Mouse (Mus musculus) right cerebral cortex, adult 2 months (tissue): Measurements from ENCODE around the gene Lgalsl.
A peak's percentile ranks its signal among the peaks of the same experiment; 100 is the strongest.

Experiments
- DNase-seq, 2 experiments: peaks; one replicate each; pipeline ENCODE4 v3.0.0; 2021 to 2022; ENCODE audit warnings: low spot score in 2 of 2

Lgalsl gene

DNA sequence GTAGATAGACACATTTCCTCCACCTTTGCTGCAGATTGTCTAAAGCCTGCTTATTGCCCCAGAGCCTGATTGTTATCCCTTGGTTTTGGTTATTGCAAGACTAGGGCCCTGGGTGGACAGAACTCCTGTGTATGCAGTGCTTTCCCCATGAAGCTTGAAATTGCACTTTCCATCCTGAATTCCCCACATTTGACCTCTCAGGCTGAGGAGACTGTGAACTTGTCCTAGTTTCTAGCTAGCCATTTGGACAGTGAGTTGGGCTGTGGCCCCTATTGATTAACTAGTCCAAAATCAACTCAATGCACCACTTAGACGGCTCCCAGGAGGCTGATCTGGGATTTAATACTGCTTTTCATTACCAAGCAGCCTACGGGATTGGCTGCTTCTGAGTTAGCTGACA, 6.9 kb downstream of the Lgalsl start:
- no peak for DNase-seq

DNA sequence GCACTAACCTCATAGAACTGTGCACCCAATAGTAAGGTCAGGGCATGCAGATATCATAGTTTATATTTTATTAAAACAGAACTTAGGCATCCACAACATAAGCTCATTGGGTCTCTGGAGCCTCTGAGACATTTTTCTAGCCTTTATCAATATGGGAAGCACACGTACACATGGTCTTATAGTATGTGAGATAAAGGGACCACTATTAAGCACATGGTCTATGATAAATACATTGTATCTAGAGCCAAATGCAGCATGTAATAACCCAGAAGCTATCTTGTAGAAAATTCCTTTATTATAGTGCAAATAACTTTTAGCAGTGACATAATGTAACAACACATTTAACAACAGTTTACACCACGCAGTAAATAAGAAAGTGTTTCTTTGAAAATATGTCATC, 7.6 kb downstream of the Lgalsl start:
- no peak for DNase-seq

DNA sequence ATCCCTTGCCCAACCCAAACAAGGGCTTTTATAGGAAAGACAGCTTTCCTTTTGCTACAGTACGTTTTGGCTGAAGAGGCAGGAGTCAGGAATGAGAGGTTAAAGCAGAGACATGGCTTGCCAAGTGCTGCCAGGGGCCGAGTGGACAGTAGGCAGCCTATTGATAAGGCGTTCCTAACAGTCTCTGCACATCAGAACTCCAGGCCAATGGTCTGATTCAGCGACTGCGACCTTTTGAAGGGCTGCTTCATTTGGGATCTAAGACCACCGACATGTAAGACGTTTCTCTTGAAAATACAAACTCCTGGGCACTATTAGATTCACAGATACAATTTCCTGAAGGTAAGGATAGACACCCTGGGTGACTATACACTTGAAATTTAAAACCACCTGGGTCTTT, 9.5 kb downstream of the Lgalsl start:
- DNase-seq: no peak

DNA sequence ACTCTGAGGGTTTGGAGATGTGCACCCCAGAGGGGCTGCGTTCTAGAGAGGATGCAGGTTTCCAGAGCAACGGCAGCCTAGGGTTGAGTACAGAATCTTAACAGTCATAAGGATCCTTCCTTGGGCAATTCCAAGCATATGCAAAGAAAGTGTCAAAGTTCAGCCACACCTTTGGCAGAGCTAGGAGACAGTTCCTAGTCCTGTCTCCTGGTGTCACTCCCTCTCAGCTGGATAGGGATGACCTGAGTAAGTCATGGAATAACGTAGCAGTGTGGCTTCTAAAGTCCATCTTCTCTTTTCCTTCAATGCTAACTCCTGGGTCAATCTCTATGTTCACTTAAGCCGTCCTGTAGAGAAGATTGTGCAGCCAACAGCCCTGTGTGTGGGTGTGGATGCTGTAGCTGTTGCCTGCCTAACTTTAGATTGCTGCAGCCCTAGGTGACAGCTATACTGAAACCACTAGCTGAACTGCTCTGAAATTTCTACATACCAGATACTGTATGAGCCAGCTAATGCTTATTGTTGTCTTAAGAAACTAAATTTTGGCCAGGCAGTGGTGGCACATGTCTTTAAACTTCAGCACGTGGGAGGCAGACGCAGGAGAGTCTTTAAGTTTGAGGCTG, 16.8 kb downstream of the Lgalsl start:
- no peak for DNase-seq

DNA sequence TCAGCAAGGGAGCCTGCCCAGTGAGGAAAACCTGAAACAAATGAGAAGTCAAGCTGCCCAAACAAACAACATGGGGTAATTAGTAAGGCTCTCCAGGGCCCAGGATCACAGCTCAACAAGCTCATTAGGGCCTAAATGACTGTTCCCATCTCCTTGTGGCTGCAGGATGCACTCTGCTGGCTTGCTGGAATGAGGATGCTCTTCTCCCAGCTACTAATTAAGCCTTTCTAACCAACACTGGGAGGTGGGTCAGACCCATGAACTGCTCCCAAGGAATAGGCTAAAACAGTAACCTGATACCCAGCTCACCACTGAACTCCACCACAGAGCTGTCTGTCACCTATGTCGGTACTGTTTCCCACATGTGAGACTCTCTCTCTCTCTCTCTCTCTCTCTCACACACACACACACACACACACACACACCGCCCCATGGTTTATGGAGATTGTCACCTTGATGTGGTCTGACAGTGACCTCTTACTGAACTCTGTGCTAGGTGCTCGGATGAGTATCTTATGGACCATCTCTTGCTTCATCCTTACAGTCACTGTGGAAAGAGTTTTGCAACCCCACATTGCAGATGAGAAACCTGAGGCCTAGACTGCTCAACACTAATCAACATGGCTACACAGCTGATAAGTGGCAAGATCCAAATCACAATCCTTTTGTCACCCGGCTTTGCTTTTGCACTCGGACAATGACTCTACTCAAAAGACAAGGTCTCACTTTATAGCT, 18.5 kb downstream of the Lgalsl start:
- no peak for DNase-seq

- no peak for DNase-seq
Measured at GRCm38 (mm10) chr11:20806659-20807058, 24.2 kb downstream of the Lgalsl start.

- DNase-seq: no peak
Measured at GRCm38 (mm10) chr11:20805604-20806249, 25.1 kb downstream of the Lgalsl start.

GRCm38 (mm10) chr11:20804416-20804815, 26.4 kb downstream of the Lgalsl start:
- DNase-seq: no peak

- DNase-seq: no peak
Measured at GRCm38 (mm10) chr11:20800277-20801092, 30.4 kb downstream of the Lgalsl start.

- DNase-seq: no peak
Measured at GRCm38 (mm10) chr11:20797841-20798240, 33.0 kb downstream of the Lgalsl start.

GRCm38 (mm10) chr11:20795466-20795865, 35.4 kb downstream of the Lgalsl start:
- no peak for DNase-seq

DNA sequence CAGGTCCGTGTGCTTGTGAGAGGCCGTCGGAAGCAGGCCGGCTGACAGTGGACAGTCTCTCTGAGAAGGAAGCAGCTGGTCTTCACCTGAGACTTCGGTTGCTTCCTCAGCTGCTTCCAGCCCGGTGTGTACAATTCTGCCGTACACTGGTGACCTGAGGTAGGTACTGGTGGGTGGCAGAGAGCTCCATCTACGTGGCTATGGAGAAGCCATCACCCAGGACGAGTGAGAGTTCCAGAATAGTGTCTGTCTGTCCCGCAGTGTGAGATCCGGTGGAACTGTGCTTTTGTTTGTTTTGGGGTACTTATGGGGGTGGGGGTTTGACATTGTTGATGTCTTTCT, 36.0 kb downstream of the Lgalsl start:
- DNase-seq: no peak

- peak; percentile 89 to 92 for DNase-seq
Measured at GRCm38 (mm10) chr11:20794196-20794912, 36.5 kb downstream of the Lgalsl start.

DNA sequence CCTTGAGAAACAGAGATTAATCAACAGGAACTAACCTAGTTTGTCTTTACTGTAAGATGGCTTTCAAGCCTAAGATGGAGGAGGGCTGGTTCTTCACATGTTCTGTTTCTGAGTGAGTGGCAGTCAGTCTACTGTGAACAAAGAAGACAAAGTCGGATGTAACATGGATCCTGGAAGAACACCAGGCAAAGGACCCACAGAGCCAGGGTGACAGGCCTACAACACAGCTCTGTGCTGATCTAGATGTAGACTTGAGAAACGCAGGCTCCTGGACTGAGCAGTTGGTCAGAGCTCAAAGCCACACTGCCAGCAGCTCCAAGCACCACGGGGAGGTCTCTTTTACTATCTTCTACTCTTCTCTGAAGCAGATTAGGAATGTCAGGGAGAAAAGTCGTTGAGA, 37.2 kb downstream of the Lgalsl start:
- DNase-seq: no peak

DNA sequence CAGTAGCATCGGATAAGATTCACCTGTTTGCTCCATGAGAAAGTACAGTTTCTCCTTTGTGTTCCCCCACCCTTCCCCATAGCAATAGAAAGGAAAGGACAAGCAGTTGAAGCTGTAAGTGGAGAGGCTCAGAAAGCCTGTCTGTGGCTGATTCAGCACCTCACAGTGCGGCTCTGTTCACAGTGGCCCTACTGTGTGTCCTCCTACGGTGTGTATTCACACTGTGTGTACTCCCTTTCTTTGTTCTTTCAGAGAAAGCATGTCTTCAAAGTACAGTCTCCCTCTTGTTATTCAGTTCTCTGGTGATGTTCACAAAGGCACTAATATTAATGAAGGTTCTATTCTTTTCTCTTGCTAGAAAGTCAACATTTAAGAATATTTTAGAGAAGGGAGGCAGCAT, 38.2 kb downstream of the Lgalsl start:
- no peak for DNase-seq

- DNase-seq: no peak
Measured at GRCm38 (mm10) chr11:20791334-20791733, 39.5 kb downstream of the Lgalsl start.

- DNase-seq: no peak
Measured at GRCm38 (mm10) chr11:20789015-20789414, 41.8 kb downstream of the Lgalsl start.

- DNase-seq: no peak
Measured at GRCm38 (mm10) chr11:20788070-20788469, 42.8 kb downstream of the Lgalsl start.

GRCm38 (mm10) chr11:20786191-20786590, 44.7 kb downstream of the Lgalsl start:
- no peak for DNase-seq

DNA sequence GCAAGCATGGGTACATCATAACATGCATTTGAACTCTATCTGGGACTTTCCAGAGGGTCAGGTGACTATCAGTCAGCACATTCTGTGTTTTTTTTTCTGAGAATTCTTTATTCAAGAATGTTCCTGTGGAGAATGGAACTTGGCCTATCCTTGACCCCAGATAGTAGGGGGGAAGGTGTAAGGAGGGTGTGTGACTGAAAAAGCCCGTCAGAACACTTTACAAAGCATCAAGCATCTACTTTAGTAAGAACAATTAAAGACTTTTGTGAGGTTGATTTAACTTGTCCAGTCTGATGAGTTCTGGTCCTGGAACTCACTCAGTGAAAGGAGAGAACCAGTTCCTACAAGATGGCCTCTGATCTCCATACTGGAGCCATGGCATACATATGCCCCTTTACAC, 45.7 kb downstream of the Lgalsl start:
- DNase-seq: no peak

- no peak for DNase-seq
Measured at GRCm38 (mm10) chr11:20784776-20785175, 46.1 kb downstream of the Lgalsl start.

DNA sequence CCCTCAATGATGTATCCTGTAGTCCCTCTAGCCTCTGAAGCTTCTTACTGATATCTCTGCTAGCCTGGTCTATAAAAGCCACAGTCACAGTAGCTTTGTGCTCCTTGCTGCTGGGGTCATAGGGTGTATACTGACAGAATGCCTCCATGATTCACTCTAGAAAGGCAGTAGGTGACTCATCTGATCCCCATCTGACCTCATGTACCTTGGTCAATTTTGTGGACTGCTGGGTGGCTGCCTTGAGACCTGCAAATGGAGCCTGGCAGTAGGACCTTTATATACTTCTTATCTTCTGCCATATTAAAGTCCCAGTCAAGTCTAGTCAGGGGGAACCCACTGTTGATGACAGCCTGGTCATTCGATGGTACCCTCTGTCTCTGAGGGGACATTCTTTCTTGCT, 47.4 kb downstream of the Lgalsl start:
- DNase-seq: no peak
